Mouse (Mus musculus) brain, embryonic 14.5 days (tissue): ENCODE measurements around the gene Sfmbt2.

ENCODE experiments used
- CTCF ChIP-seq: fragments of 200-500 bp; IDR thresholded peaks from 2 replicates; pipeline ENCODE4 v1.5.1; 2012; ENCODE audit warnings: inconsistent platforms, mild to moderate bottlenecking, moderate library complexity, borderline replicate concordance; ENCODE audit not compliant: insufficient read depth, insufficient read length; ENCODE audit errors: extremely low read depth
- POLR2A ChIP-seq: fragments of 200-500 bp; IDR thresholded peaks from 2 replicates; pipeline ENCODE4 v1.6.1; 2012; ENCODE audit warnings: mild to moderate bottlenecking, inconsistent platforms, borderline replicate concordance; ENCODE audit not compliant: poor library complexity, insufficient read depth, insufficient read length, severe bottlenecking; ENCODE audit errors: extremely low read depth

DNA sequence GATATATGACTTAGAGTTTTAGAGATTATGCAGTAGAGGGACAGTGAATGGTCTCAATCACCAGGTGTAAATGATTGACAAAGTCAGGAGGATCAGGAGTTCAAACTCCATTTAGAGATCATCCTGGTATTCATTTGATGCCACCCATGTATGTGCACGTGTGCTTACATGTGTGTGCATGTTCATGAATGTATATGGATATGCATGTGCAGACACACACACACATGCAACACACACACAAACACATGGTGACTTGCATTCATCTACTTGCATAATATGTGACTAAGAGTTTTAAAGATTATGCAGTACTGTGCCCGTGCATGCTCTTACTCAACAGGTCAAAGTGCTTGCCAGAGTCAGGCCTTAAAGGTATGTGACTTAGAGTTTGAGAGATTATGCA lies 146.2 kb downstream of the Sfmbt2 start:
- TF ChIP-seq POLR2A = no peak
- no peak for TF ChIP-seq CTCF
